ENCODE assay signal across 9 mouse cellular contexts in genomic region chr2:180890422-180891074, GRCm38 (mm10). TPM values are rescaled to one million over a fixed set of nuclear protein-coding genes. Genes with fewer than 3 reads are reported as not detected.
DNase-seq lines count a peak whose midpoint lies in the region; ATAC-seq lines count a peak whose summit lies in the region.
"Had no signal": no experiment of that assay in that cellular context is flagged by ENCODE, and none has a peak within 500 bp of the region (broad histone marks: within the 10 kb centered on the region; RNA-seq: fewer than 3 reads in every experiment).

No protein-coding gene starts in this region.

- DNase-seq in kidney, postnatal 4 days, result peak; percentile 12 to 18
- no peak for DNase-seq in kidney, postnatal 25 days
- DNase-seq in embryo, embryonic 10 days (ENCODE audit: low spot score), result peak; percentile 79
- no peak for DNase-seq in gastrocnemius, postnatal 10 days
- no peak for DNase-seq in adipocyte (ENCODE audit: low spot score)
- DNase-seq in right cerebral cortex, adult 18-20 months, result no peak
- DNase-seq: thymus, adult 2 months had no signal

- no peak for ATAC-seq in hindbrain, embryonic 13.5 days (ENCODE audit: low FRiP score)
- peak; percentile 21 for ATAC-seq in neural tube, embryonic 15.5 days (ENCODE audit: low FRiP score)

- H3K4me2 ChIP-seq in hindbrain, embryonic 13.5 days, result peak overlapping the region; percentile 74
- H3K4me2 ChIP-seq in neural tube, embryonic 15.5 days, result peak overlapping the region; percentile 64

- H3K36me3 ChIP-seq in hindbrain, embryonic 13.5 days, result 0 out of 2 replicates have a peak, but pooled peaks cover 3% of the 10 kb centered on the region
- H3K36me3 ChIP-seq in neural tube, embryonic 15.5 days, result no peaks in the 10 kb centered on the region

- H3K4me1 ChIP-seq in hindbrain, embryonic 13.5 days (replicated peaks), result peaks cover 79% of the 10 kb centered on the region
- H3K4me1 ChIP-seq in neural tube, embryonic 15.5 days, result peaks cover 70% of the 10 kb centered on the region

- peaks cover 20% of the 10 kb centered on the region for H3K27me3 ChIP-seq in hindbrain, embryonic 13.5 days
- H3K27me3 ChIP-seq in neural tube, embryonic 15.5 days (replicated peaks), result 0 out of 2 replicates have a peak, but pooled peaks cover 6% of the 10 kb centered on the region

- H3K27ac ChIP-seq in hindbrain, embryonic 13.5 days, result peak overlapping the region; percentile 100
- peak overlapping the region; percentile 98 for H3K27ac ChIP-seq in neural tube, embryonic 15.5 days (replicated peaks)

- WGBS in hindbrain, embryonic 13.5 days, result 2% methylated on average over 26 of the region's 29 CpGs
- 3% methylated on average over 25 of the region's 29 CpGs for WGBS in neural tube, embryonic 15.5 days

- H3K9ac ChIP-seq in hindbrain, embryonic 13.5 days, result peak overlapping the region; percentile 100
- peak overlapping the region; percentile 96 for H3K9ac ChIP-seq in neural tube, embryonic 15.5 days (replicated peaks)

- no peaks in the 10 kb centered on the region for H3K9me3 ChIP-seq in hindbrain, embryonic 13.5 days
- H3K9me3 ChIP-seq in neural tube, embryonic 15.5 days (replicated peaks), result no peaks in the 10 kb centered on the region

- H3K4me3 ChIP-seq in hindbrain, embryonic 13.5 days, result peak overlapping the region; percentile 85
- peak overlapping the region; percentile 77 for H3K4me3 ChIP-seq in neural tube, embryonic 15.5 days (replicated peaks)

RNA-seq across cellular contexts. Expression of gene Ythdf1, which starts 30.2 kb away (rescaled TPM):
- 42.2 and 47.6 TPM in 2 replicates for polyA plus RNA-seq in hindbrain, embryonic 13.5 days (2015; fragmentation: Nextera tagmentation; extraction: Ambion mirVana)
- 48.2 and 50.0 TPM in 2 replicates for polyA plus RNA-seq in neural tube, embryonic 15.5 days (2015; fragmentation: Nextera tagmentation; extraction: Ambion mirVana)
- total RNA-seq in gastrocnemius, postnatal 10 days (2021), result 10 to 100 TPM; 34.3 to 38.9 TPM

RNA-seq across cellular contexts. Expression of gene Birc7, which starts 38.3 kb away (rescaled TPM):
- 0.17 and 0.35 TPM in 2 replicates for polyA plus RNA-seq in hindbrain, embryonic 13.5 days (2015; fragmentation: Nextera tagmentation; extraction: Ambion mirVana)
- polyA plus RNA-seq in neural tube, embryonic 15.5 days (2015; fragmentation: Nextera tagmentation; extraction: Ambion mirVana), result 0.20 TPM in 1 of 2 replicates, not detected in the other
- total RNA-seq in gastrocnemius, postnatal 10 days (2021), result not detected

Comparison
In these comparisons a context has a peak if more than half of its experiments do, and no peak if none do; other contexts are left out.
1. DNase-seq: peak in kidney, postnatal 4 days (2 of 2) and embryo, embryonic 10 days (single experiment); none in kidney, postnatal 25 days (0 of 2), gastrocnemius, postnatal 10 days (single experiment), adipocyte (single experiment) and right cerebral cortex, adult 18-20 months (single experiment).